7 mouse cellular contexts compared by ENCODE assay signal in genomic region chr10:121409717-121410116, GRCm38 (mm10). TPM values are rescaled to one million over a fixed set of nuclear protein-coding genes. Genes with fewer than 3 reads are reported as not detected.
DNase-seq lines count a peak whose midpoint lies in the region; ATAC-seq and TF ChIP-seq lines count a peak whose summit lies in the region.

No protein-coding gene starts in this region.

- ATAC-seq in kidney, postnatal 0 days (replicated peaks; ENCODE audit: low FRiP score, low read depth), result no peak
- ATAC-seq in kidney, embryonic 14.5 days (ENCODE audit: low FRiP score, low TSS enrichment), result no peak
- peak; percentile 85 for ATAC-seq in CD4-positive, CD25-positive, alpha-beta regulatory T cell, adult 4 months
- ATAC-seq in erythroid progenitor cell, adult 5-6 weeks (replicated peaks; ENCODE audit: low FRiP score, poor library complexity, severe bottlenecking), result peak; percentile 62; the same call in 1 of the 2 replicates

- WGBS in kidney, postnatal 0 days, result 68% methylated on average over 7 of the region's 7 CpGs
- WGBS in kidney, embryonic 14.5 days, result 73% methylated on average over 7 of the region's 7 CpGs

- H3K9ac ChIP-seq in kidney, postnatal 0 days (ENCODE audit: low read depth, low read length), result no peak overlapping the region
- no peak overlapping the region for H3K9ac ChIP-seq in kidney, embryonic 14.5 days (ENCODE audit: low read depth, low read length)

- 0 out of 2 replicates have a peak, but pooled peaks cover 7% of the 10 kb centered on the region for H3K4me1 ChIP-seq in kidney, postnatal 0 days (replicated peaks; ENCODE audit: insufficient read depth, low read length)
- H3K4me1 ChIP-seq in kidney, embryonic 14.5 days (ENCODE audit: control insufficient read depth, insufficient read depth, low read length), result peaks cover 8% of the 10 kb centered on the region; the same call in 1 of the 2 replicates

- no peak overlapping the region for H3K27ac ChIP-seq in kidney, postnatal 0 days
- no peak overlapping the region for H3K27ac ChIP-seq in kidney, embryonic 14.5 days (ENCODE audit: low read depth, low read length)

- peak; percentile 91 for TF ChIP-seq CTCF in kidney, postnatal 0 days (IDR thresholded peaks at IDR 0.05; ENCODE audit: low read depth)

- H3K4me3 ChIP-seq in kidney, postnatal 0 days (replicated peaks; ENCODE audit: low read depth, low read length), result no peak overlapping the region
- H3K4me3 ChIP-seq in kidney, embryonic 14.5 days (ENCODE audit: low read length), result no peak overlapping the region

- peaks cover 6% of the 10 kb centered on the region; the same call in 1 of the 2 replicates for H3K36me3 ChIP-seq in kidney, postnatal 0 days (ENCODE audit: insufficient read depth, low read length)
- H3K36me3 ChIP-seq in kidney, embryonic 14.5 days (ENCODE audit: control insufficient read depth, insufficient read depth, low read length), result peaks cover 11% of the 10 kb centered on the region

- H3K4me2 ChIP-seq in kidney, postnatal 0 days (ENCODE audit: low read length), result no peak overlapping the region
- H3K4me2 ChIP-seq in kidney, embryonic 14.5 days (replicated peaks; ENCODE audit: low read depth, low read length), result no peak overlapping the region

- H3K27me3 ChIP-seq in kidney, postnatal 0 days (ENCODE audit: insufficient read depth, low read length), result no peaks in the 10 kb centered on the region
- H3K27me3 ChIP-seq in kidney, embryonic 14.5 days (ENCODE audit: control insufficient read depth, insufficient read depth, low read length), result no peaks in the 10 kb centered on the region

- DNase-seq in kidney, postnatal 0 days (ENCODE audit: low spot score), result peak; percentile 81
- peak; percentile 84 for DNase-seq in R1 (ENCODE audit: low read depth, low spot score)
- DNase-seq in lung, postnatal 4 days, result peak; percentile 60 to 80
- DNase-seq in adrenal gland, postnatal 25 days, result no peak

- H3K9me3 ChIP-seq in kidney, postnatal 0 days (replicated peaks; ENCODE audit: low read length), result no peaks in the 10 kb centered on the region
- H3K9me3 ChIP-seq in kidney, embryonic 14.5 days (ENCODE audit: control insufficient read depth, low read length), result no peaks in the 10 kb centered on the region

RNA-seq across cellular contexts. Expression of gene Gns, which starts 44.8 kb away (rescaled TPM):
- 62.3 and 63.2 TPM in 2 replicates for polyA plus RNA-seq in kidney, postnatal 0 days (2015; fragmentation: Nextera tagmentation; extraction: Ambion mirVana)
- polyA plus RNA-seq in kidney, embryonic 14.5 days (2014; fragmentation: Nextera tagmentation; extraction: Ambion mirVana), result 26.5 and 48.7 TPM in 2 replicates
- 10 to 100 TPM in 1 of 2 experiments, 1 to 10 TPM in 1; 9.1 to 13.6 TPM for polyA plus RNA-seq in CD4-positive, CD25-positive, alpha-beta regulatory T cell, adult 4 months (2017; shearing (Covaris generic))
- 17.2 and 19.8 TPM in 2 replicates for total RNA-seq in erythroid progenitor cell, adult 5-6 weeks (2015; ENCODE audit: low replicate concordance)
- 9.6 and 13.0 TPM in 2 replicates for total RNA-seq in erythroid progenitor cell, adult 5-6 weeks (2017; ENCODE audit: low replicate concordance)
- 194 and 195 TPM in 2 replicates for total RNA-seq in adrenal gland, postnatal 25 days (2021)

RNA-seq across cellular contexts. Expression of gene Tbc1d30, which starts 58.6 kb away (rescaled TPM):
- 0.52 and 0.53 TPM in 2 replicates for polyA plus RNA-seq in kidney, postnatal 0 days (2015; fragmentation: Nextera tagmentation; extraction: Ambion mirVana)
- 0.60 and 0.76 TPM in 2 replicates for polyA plus RNA-seq in kidney, embryonic 14.5 days (2014; fragmentation: Nextera tagmentation; extraction: Ambion mirVana)
- polyA plus RNA-seq in CD4-positive, CD25-positive, alpha-beta regulatory T cell, adult 4 months (2017; shearing (Covaris generic)), result 1 to 10 TPM; 3.1 to 3.4 TPM
- total RNA-seq in erythroid progenitor cell, adult 5-6 weeks (2015; ENCODE audit: low replicate concordance), result 5.0 TPM in 1 of 2 replicates, not detected in the other
- 1.0 TPM in 1 of 2 replicates, not detected in the other for total RNA-seq in erythroid progenitor cell, adult 5-6 weeks (2017; ENCODE audit: low replicate concordance)
- 9.6 and 11.0 TPM in 2 replicates for total RNA-seq in adrenal gland, postnatal 25 days (2021)

Comparison
In these comparisons a context has a peak if more than half of its experiments do, and no peak if none do; other contexts are left out.
1. ATAC-seq: peak in CD4-positive, CD25-positive, alpha-beta regulatory T cell, adult 4 months (single experiment) and erythroid progenitor cell, adult 5-6 weeks (single experiment); none in kidney, postnatal 0 days (single experiment) and kidney, embryonic 14.5 days (single experiment).